Mouse (Mus musculus) MEL (cell line): Measurements from ENCODE around the gene Snupn.

Experiments used
- BHLHE40 ChIP-seq: IDR thresholded peaks from 2 replicates; pipeline ENCODE4 v1.6.1; 2012; ENCODE audit warnings: low read depth, mild to moderate bottlenecking, inconsistent platforms, low read length, improper control_type of control experiment, borderline replicate concordance
- CTCF ChIP-seq, 3 experiments: IDR thresholded peaks in 2 of 3; conservative IDR thresholded peaks in 1 of 3; 2 replicates each; pipeline ENCODE4 v1.5.1; 2011 to 2012; ENCODE audit warnings: low read length in 3 of 3, low read depth in 2 of 3, mild to moderate bottlenecking in 2 of 3, improper control_type of control experiment in 1 of 3, inconsistent platforms in 1 of 3, mixed read lengths in 1 of 3, moderate library complexity in 1 of 3; ENCODE audit not compliant: control insufficient read depth in 1 of 3, insufficient read depth in 1 of 3, poor library complexity in 1 of 3, severe bottlenecking in 1 of 3
- EP300 ChIP-seq, 2 experiments: IDR thresholded peaks; 2 replicates each; pipeline ENCODE4 v1.6.1; 2011; ENCODE audit warnings: improper control_type of control experiment in 2 of 2, low read length in 2 of 2, low read depth in 1 of 2, mild to moderate bottlenecking in 1 of 2
- GABPA ChIP-seq: IDR thresholded peaks from 2 replicates; pipeline ENCODE4 v1.6.1; 2012; ENCODE audit warnings: low read depth, mild to moderate bottlenecking, inconsistent platforms, low read length, improper control_type of control experiment, moderate library complexity
- GATA1 ChIP-seq: IDR thresholded peaks from 2 replicates; pipeline ENCODE4 v1.6.1; 2011; ENCODE audit warnings: low read depth, low read length, improper control_type of control experiment
- MAFK ChIP-seq: IDR thresholded peaks from 2 replicates; pipeline ENCODE4 v1.6.1; 2011; ENCODE audit warnings: low read depth, mild to moderate bottlenecking, low read length, improper control_type of control experiment, borderline replicate concordance
- MXI1 ChIP-seq: IDR thresholded peaks from 2 replicates; pipeline ENCODE4 v1.6.1; 2011; ENCODE audit warnings: mild to moderate bottlenecking, low read depth, low read length, improper control_type of control experiment
- NRF1 ChIP-seq: IDR thresholded peaks from 2 replicates; pipeline ENCODE4 v1.6.1; 2014; ENCODE audit warnings: low read depth, mild to moderate bottlenecking, inconsistent platforms, low read length, improper control_type of control experiment, moderate library complexity; ENCODE audit not compliant: poor library complexity, insufficient read depth, severe bottlenecking
- POLR2A ChIP-seq, 2 experiments: IDR thresholded peaks; 2 replicates each; pipeline ENCODE4 v1.6.1; 2011 to 2012; ENCODE audit warnings: low read length in 2 of 2, mild to moderate bottlenecking in 2 of 2, control low read depth in 1 of 2, improper control_type of control experiment in 1 of 2, low read depth in 1 of 2, moderate library complexity in 1 of 2; ENCODE audit not compliant: control insufficient read depth in 1 of 2, insufficient read depth in 1 of 2, poor library complexity in 1 of 2
- POLR2AphosphoS5 ChIP-seq: IDR thresholded peaks from 2 replicates; pipeline ENCODE4 v1.6.1; 2012; ENCODE audit warnings: low read depth, borderline replicate concordance, mild to moderate bottlenecking, inconsistent platforms, low read length, moderate library complexity, mixed read lengths
- RCOR1 ChIP-seq: IDR thresholded peaks from 2 replicates; pipeline ENCODE4 v1.6.1; 2012; ENCODE audit warnings: low read depth, mild to moderate bottlenecking, inconsistent platforms, low read length, improper control_type of control experiment
- UBTF ChIP-seq: IDR thresholded peaks from 2 replicates; pipeline ENCODE4 v1.6.1; 2012; ENCODE audit warnings: low read depth, mild to moderate bottlenecking, inconsistent platforms, low read length, improper control_type of control experiment, moderate library complexity, borderline replicate concordance; ENCODE audit not compliant: insufficient read depth
- ZC3H11A ChIP-seq: IDR thresholded peaks from 2 replicates; pipeline ENCODE4 v1.6.1; 2012; ENCODE audit warnings: low read depth, mild to moderate bottlenecking, inconsistent platforms, low read length, improper control_type of control experiment
- ZNF384 ChIP-seq: IDR thresholded peaks from 2 replicates; pipeline ENCODE4 v1.6.1; 2012; ENCODE audit warnings: low read depth, mild to moderate bottlenecking, inconsistent platforms, low read length, improper control_type of control experiment

GRCm38 (mm10) chr9:56923841-56924650 lies 26.6 kb upstream of the Snupn start:
- TF ChIP-seq ZNF384 (no peak), GATA1 (no peak), GABPA (no peak), CTCF (IDR thresholded peaks at IDR 0.05 in 2 of 3, conservative IDR thresholded peaks at IDR 0.05 in 1 of 3; ENCODE audit: control insufficient read depth in 1 of 3, insufficient read depth in 1 of 3, low read depth in 2 of 3, low read length in 3 of 3, poor library complexity in 1 of 3, severe bottlenecking in 1 of 3) (no peak), RCOR1 (no peak), NRF1 (no peak), BHLHE40 (no peak), MAFK (no peak), MXI1 (no peak), POLR2A (IDR thresholded peaks at IDR 0.05; ENCODE audit: control insufficient read depth in 1 of 2, insufficient read depth in 1 of 2, low read depth in 1 of 2, low read length in 2 of 2, poor library complexity in 1 of 2) (no peak), UBTF (no peak), POLR2AphosphoS5 (no peak), EP300 (IDR thresholded peaks at IDR 0.05; ENCODE audit: low read depth in 1 of 2, low read length in 2 of 2) (no peak), ZC3H11A (no peak)
